Mouse (Mus musculus): Measurements from ENCODE around the gene Nr1i3.

- TF ChIP-seq EP300 (optimal IDR thresholded peaks at IDR 0.05) (no peak), CTCF (IDR thresholded peaks at IDR 0.05; ENCODE audit: low read depth) (no peak)
These were observed 16.0 kb downstream of the Nr1i3 start for GRCm38 (mm10) chr1:171229750-171230149.

Data from stomach, postnatal 0 days (tissue).